Mouse (Mus musculus) stomach, postnatal 0 days (tissue): ENCODE data around the gene Arid3b. TPM values are rescaled to one million over a fixed set of nuclear protein-coding genes. Genes with fewer than 3 reads are reported as not detected.

Experiments
- ATAC-seq: fragments of 200-750 bp; cut with Nextera tagmentation; 2 replicates; pipeline ENCODE4 v1.8.0; 2017; ENCODE audit not compliant: low FRiP score, low TSS enrichment
- DNase-seq: peaks from one replicate; pipeline ENCODE4 v3.0.0-alpha.2; 2016; ENCODE audit warnings: low spot score
- H3K27ac ChIP-seq: fragments of 300-500 bp; sonication (generic); replicated peaks from 2 replicates; pipeline ENCODE4 v1.5.1; 2014; ENCODE audit warnings: mild to moderate bottlenecking, control low read depth
- H3K27me3 ChIP-seq: fragments of 300-500 bp; sonication (generic); 2 replicates; pipeline ENCODE4 v1.6.1; 2014; ENCODE audit warnings: low read length; ENCODE audit not compliant: control insufficient read depth, insufficient read depth
- H3K36me3 ChIP-seq: fragments of 300-500 bp; sonication (generic); 2 replicates; pipeline ENCODE4 v1.6.1; 2014; ENCODE audit warnings: low read length, mixed read lengths; ENCODE audit not compliant: control insufficient read depth, insufficient read depth
- H3K4me1 ChIP-seq: fragments of 300-500 bp; sonication (generic); replicated peaks from 2 replicates; pipeline ENCODE4 v1.6.1; 2014; ENCODE audit warnings: antibody characterized with exemption; ENCODE audit not compliant: control insufficient read depth, insufficient read depth
- H3K4me2 ChIP-seq: fragments of 300-500 bp; sonication (generic); replicated peaks from 2 replicates; pipeline ENCODE4 v1.6.1; 2014; ENCODE audit warnings: low read depth, mild to moderate bottlenecking, control low read depth, moderate library complexity
- H3K4me3 ChIP-seq: fragments of 300-500 bp; sonication (generic); 2 replicates; pipeline ENCODE4 v1.5.1; 2014; ENCODE audit warnings: low read depth, low read length, control low read depth
- H3K9ac ChIP-seq: fragments of 300-500 bp; sonication (generic); 2 replicates; pipeline ENCODE4 v1.6.1; 2014; ENCODE audit warnings: mild to moderate bottlenecking, low read length, control low read depth, mixed read lengths
- H3K9me3 ChIP-seq: fragments of 300-500 bp; sonication (generic); 2 replicates; pipeline ENCODE4 v1.6.1; 2016; ENCODE audit warnings: low read length; ENCODE audit not compliant: control insufficient read depth
- CTCF ChIP-seq: IDR thresholded peaks from 2 replicates; pipeline ENCODE4 v1.5.1; 2016; ENCODE audit warnings: antibody characterized with exemption, low read depth, mild to moderate bottlenecking, moderate library complexity
- EP300 ChIP-seq: optimal IDR thresholded peaks from 2 replicates; pipeline ENCODE3; 2016; ENCODE audit warnings: antibody characterized with exemption
- WGBS: fragments of 180-500 bp; shearing (Covaris S2); extraction: QIAGEN DNeasy Blood & Tissue Kit; methylation state at CpG from one replicate; pipeline ENCODE4 v1.1.7; 2014; 5-methylcytosine and 5-hydroxymethylcytosine counted together
- polyA plus RNA-seq: library from polyadenylated mRNA; unstranded; fragments of >200 nt; fragmentation: Nextera tagmentation; extraction: Ambion mirVana; gene quantifications from 2 replicates; pipeline ENCODE4 v1.2.1, GENCODE M21; 2015

Arid3b gene
- polyA plus RNA-seq, 1 experiment from 2014 or later: 3.0 TPM

- ATAC-seq: no peak
- 60% methylated on average over 3 of the region's 3 CpGs for WGBS
- H3K27me3 ChIP-seq: no peaks in the 10 kb centered on the region
- no peaks in the 10 kb centered on the region for H3K4me1 ChIP-seq
- no peaks in the 10 kb centered on the region for H3K36me3 ChIP-seq
- H3K27ac ChIP-seq: no peak overlapping the region
- DNase-seq: no peak
- no peaks in the 10 kb centered on the region for H3K9me3 ChIP-seq
- TF ChIP-seq EP300: no peak
- TF ChIP-seq CTCF: no peak
- H3K4me3 ChIP-seq: no peak overlapping the region
- H3K4me2 ChIP-seq: no peak overlapping the region
- H3K9ac ChIP-seq: no peak overlapping the region
These were observed 62.8 kb downstream of the Arid3b start for GRCm38 (mm10) chr9:57773754-57774153.

DNA sequence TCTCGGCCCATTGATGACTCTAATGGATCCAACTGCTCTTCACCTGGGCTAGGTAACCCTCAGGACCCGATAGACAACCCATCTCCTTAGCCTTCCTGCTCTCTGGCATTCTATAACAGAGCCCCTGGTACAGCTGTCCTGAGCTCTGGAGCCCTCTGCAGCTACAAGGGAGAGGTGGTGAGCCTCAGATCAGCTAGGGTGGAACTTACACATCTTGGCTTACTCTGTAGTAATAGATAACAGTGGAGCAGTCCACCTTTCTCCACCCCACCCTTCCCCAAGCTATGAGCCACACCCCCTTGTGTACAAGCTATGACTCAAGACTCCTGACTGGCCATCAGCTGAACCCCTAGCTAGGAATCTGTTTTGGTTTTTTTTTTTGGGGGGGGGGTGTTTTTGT is 65.8 kb downstream of the Arid3b start:
- TF ChIP-seq CTCF (no peak), EP300 (no peak)
- Histone ChIP-seq H3K27me3 (no peaks in the 10 kb centered on the region), H3K27ac (no peak overlapping the region), H3K4me2 (no peak overlapping the region), H3K9me3 (no peaks in the 10 kb centered on the region), H3K36me3 (no peaks in the 10 kb centered on the region), H3K9ac (no peak overlapping the region), H3K4me1 (no peaks in the 10 kb centered on the region), H3K4me3 (no peak overlapping the region)
- WGBS: 90% methylated on average over 2 of the region's 2 CpGs
- DNase-seq (no peak), ATAC-seq (peak; percentile 43; the same call in 1 of the 2 replicates)

GRCm38 (mm10) chr9:57770214-57770613 is 66.4 kb downstream of the Arid3b start:
- no peak for ATAC-seq
- Histone ChIP-seq H3K9me3 (no peaks in the 10 kb centered on the region), H3K27ac (no peak overlapping the region), H3K4me2 (no peak overlapping the region), H3K27me3 (no peaks in the 10 kb centered on the region), H3K4me1 (no peaks in the 10 kb centered on the region), H3K36me3 (no peaks in the 10 kb centered on the region), H3K4me3 (no peak overlapping the region), H3K9ac (no peak overlapping the region)
- TF ChIP-seq EP300: no peak
- TF ChIP-seq CTCF: no peak
- WGBS: 86% methylated on average over 1 of the region's 1 CpGs
- no peak for DNase-seq

DNA sequence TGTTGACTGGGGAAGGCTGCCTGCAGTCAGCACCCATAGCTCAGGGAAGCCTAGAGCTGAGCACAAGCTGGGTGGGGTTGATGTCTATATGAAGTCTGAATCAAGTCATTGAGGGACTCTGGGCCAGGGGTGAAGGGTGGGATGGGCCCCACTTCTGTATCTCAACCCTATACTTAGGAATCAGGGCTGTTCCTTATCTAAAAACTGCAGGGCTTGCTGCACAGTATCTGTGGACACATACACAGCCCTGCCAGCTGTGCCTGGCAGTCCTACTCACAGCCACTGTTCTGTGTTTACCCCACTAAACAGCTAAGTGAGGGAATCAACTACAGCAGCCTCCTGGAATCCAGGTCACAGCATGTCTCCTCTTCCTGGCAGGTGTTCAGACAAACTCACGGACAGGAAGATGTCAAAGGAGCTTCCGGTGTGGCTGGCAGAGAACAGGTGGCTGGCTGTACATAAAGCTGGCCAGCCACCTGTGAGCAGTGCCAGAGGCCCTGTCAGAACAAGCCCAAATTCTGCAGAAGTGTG is 67.0 kb downstream of the Arid3b start:
- Histone ChIP-seq H3K4me2 (no peak overlapping the region), H3K36me3 (no peaks in the 10 kb centered on the region), H3K9ac (no peak overlapping the region), H3K9me3 (no peaks in the 10 kb centered on the region), H3K27me3 (no peaks in the 10 kb centered on the region), H3K4me1 (no peaks in the 10 kb centered on the region), H3K27ac (no peak overlapping the region), H3K4me3 (no peak overlapping the region)
- TF ChIP-seq CTCF (no peak), EP300 (no peak)
- WGBS: 56% methylated on average over 2 of the region's 2 CpGs
- DNase-seq (no peak), ATAC-seq (no peak)

DNA sequence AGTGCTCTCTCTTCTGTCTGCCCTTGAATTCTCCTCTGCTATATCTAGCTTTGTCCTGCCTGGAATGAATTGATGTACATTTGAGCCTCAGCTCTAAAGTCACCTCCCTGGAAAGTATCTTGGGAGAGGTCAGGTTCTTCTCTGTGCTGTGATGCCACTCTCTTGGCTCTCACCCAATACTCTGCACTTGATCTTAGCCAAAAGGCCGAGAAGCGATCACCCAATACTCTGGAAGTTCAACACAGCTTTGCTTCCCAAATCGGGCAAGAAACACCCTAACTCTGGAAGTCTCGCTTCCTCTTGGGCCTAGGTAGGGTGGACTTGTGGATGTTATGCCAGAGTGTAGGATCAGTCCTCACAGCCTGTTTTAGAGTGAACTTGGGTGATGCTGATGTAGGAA is 69.4 kb downstream of the Arid3b start:
- Histone ChIP-seq H3K4me3 (no peak overlapping the region), H3K36me3 (no peaks in the 10 kb centered on the region), H3K27me3 (no peaks in the 10 kb centered on the region), H3K27ac (no peak overlapping the region), H3K9me3 (no peaks in the 10 kb centered on the region), H3K9ac (no peak overlapping the region), H3K4me1 (peaks cover 15% of the 10 kb centered on the region; the same call in 1 of the 2 replicates), H3K4me2 (no peak overlapping the region)
- ATAC-seq (no peak), DNase-seq (no peak)
- TF ChIP-seq EP300 (no peak), CTCF (no peak)
- 93% methylated on average over 4 of the region's 4 CpGs for WGBS

- no peak for DNase-seq
- TF ChIP-seq EP300: no peak
- no peak for TF ChIP-seq CTCF
- no peak for ATAC-seq
- Histone ChIP-seq H3K27me3 (no peaks in the 10 kb centered on the region), H3K4me3 (peak overlapping the region; percentile 93), H3K4me2 (peak overlapping the region; percentile 94), H3K27ac (0 out of 2 replicates have a peak overlapping the region, but pooled peaks have one; percentile 99), H3K9me3 (no peaks in the 10 kb centered on the region), H3K36me3 (no peaks in the 10 kb centered on the region), H3K4me1 (peaks cover 20% of the 10 kb centered on the region; the same call in 1 of the 2 replicates), H3K9ac (peak overlapping the region; percentile 98)
- WGBS: 49% methylated on average over 6 of the region's 6 CpGs
These were observed 70.2 kb downstream of the Arid3b start for GRCm38 (mm10) chr9:57766431-57766830.
